Mouse (Mus musculus) forebrain, embryonic 11.5 days (tissue): ENCODE results near the gene Gramd1b. TPM values are rescaled to one million over a fixed set of nuclear protein-coding genes. Genes with fewer than 3 reads are reported as not detected.

Experiments used
- ATAC-seq: fragments of 200-750 bp; cut with Nextera tagmentation; replicated peaks from 2 replicates; pipeline ENCODE4 v1.8.0; 2017; ENCODE audit warnings: moderate TSS enrichment; ENCODE audit not compliant: low FRiP score
- DNase-seq: peaks from one replicate; pipeline ENCODE4 v3.0.0-alpha.2; 2017; ENCODE audit warnings: low spot score
- H3K27ac ChIP-seq: fragments of 300-500 bp; sonication (generic); 2 replicates; pipeline ENCODE4 v1.5.1; 2014; ENCODE audit warnings: low read depth, low read length
- H3K27me3 ChIP-seq: fragments of 300-500 bp; sonication (generic); 2 replicates; pipeline ENCODE4 v1.6.1; 2014; ENCODE audit warnings: mild to moderate bottlenecking, low read length, mixed read lengths; ENCODE audit not compliant: control insufficient read depth, insufficient read depth
- H3K36me3 ChIP-seq: fragments of 300-500 bp; sonication (generic); 2 replicates; pipeline ENCODE4 v1.6.1; 2014; ENCODE audit warnings: mild to moderate bottlenecking, low read length, moderate library complexity, mixed read lengths; ENCODE audit not compliant: control insufficient read depth, insufficient read depth
- H3K4me1 ChIP-seq: fragments of 300-500 bp; sonication (generic); replicated peaks from 2 replicates; pipeline ENCODE4 v1.6.1; 2014; ENCODE audit warnings: low read length, mixed read lengths; ENCODE audit not compliant: control insufficient read depth, insufficient read depth
- H3K4me2 ChIP-seq: fragments of 300-500 bp; sonication (generic); 2 replicates; pipeline ENCODE4 v1.6.1; 2014; ENCODE audit warnings: low read depth, mild to moderate bottlenecking, low read length, moderate library complexity, mixed read lengths; ENCODE audit not compliant: severe bottlenecking
- H3K4me3 ChIP-seq: fragments of 300-500 bp; sonication (generic); 2 replicates; pipeline ENCODE4 v1.5.1; 2014; ENCODE audit warnings: low read depth, low read length
- H3K9ac ChIP-seq: fragments of 300-500 bp; sonication (generic); 2 replicates; pipeline ENCODE4 v1.6.1; 2014; ENCODE audit warnings: low read length
- H3K9me3 ChIP-seq: fragments of 300-500 bp; sonication (generic); 2 replicates; pipeline ENCODE4 v1.6.1; 2016; ENCODE audit warnings: low read length, mixed read lengths; ENCODE audit not compliant: control insufficient read depth
- WGBS: fragments of 180-500 bp; shearing (Covaris S2); extraction: QIAGEN DNeasy Blood & Tissue Kit; methylation state at CpG from one replicate; pipeline ENCODE4 v1.1.7; 2014; 5-methylcytosine and 5-hydroxymethylcytosine counted together
- polyA plus RNA-seq: library from polyadenylated mRNA; unstranded; fragments of >200 nt; fragmentation: Nextera tagmentation; extraction: Ambion mirVana; gene quantifications from 2 replicates; pipeline ENCODE4 v1.2.1, GENCODE M21; 2014

The Gramd1b gene
- polyA plus RNA-seq, 1 experiment from 2014 or later: 3.9 TPM

GRCm38 (mm10) chr9:40433286-40433685 is 97.9 kb downstream of the Gramd1b start:
- Histone ChIP-seq H3K4me2 (no peak overlapping the region), H3K36me3 (no peaks in the 10 kb centered on the region), H3K4me3 (no peak overlapping the region), H3K9ac (no peak overlapping the region), H3K27ac (no peak overlapping the region), H3K4me1 (no peaks in the 10 kb centered on the region), H3K9me3 (no peaks in the 10 kb centered on the region), H3K27me3 (no peaks in the 10 kb centered on the region)
- no peak for ATAC-seq
- 90% methylated on average over 5 of the region's 5 CpGs for WGBS
- no peak for DNase-seq

- ATAC-seq (no peak), DNase-seq (no peak)
- H3K9ac ChIP-seq: no peak overlapping the region
- no peak overlapping the region for H3K27ac ChIP-seq
- no peaks in the 10 kb centered on the region for H3K27me3 ChIP-seq
- no peaks in the 10 kb centered on the region for H3K4me1 ChIP-seq
- H3K36me3 ChIP-seq: no peaks in the 10 kb centered on the region
- no peaks in the 10 kb centered on the region for H3K9me3 ChIP-seq
- H3K4me2 ChIP-seq: no peak overlapping the region
- WGBS: 87% methylated on average over 8 of the region's 8 CpGs
- H3K4me3 ChIP-seq: no peak overlapping the region
These were observed 100.2 kb downstream of the Gramd1b start for GRCm38 (mm10) chr9:40430969-40431368.

DNA sequence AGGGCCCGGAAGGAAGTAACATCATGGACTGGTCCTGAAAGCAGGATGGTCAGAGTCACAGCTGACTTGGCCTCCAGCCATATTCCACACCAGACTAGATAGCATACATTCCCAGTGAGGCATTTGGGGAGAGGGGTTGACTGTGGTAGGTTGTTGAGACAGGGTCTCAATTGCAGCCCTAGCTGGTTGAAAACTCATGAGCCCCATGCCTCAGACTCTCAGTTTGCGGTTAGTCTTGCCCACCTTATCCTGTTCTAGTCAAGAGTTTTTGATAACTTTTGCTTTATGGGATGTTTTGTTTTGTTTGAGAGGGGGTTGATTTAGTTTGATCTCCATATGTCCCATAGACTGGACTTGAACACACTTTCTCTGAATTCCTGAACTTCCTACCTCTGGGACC is 103.5 kb downstream of the Gramd1b start:
- H3K9me3 ChIP-seq: no peaks in the 10 kb centered on the region
- H3K9ac ChIP-seq: no peak overlapping the region
- ATAC-seq (no peak), DNase-seq (no peak)
- H3K36me3 ChIP-seq: no peaks in the 10 kb centered on the region
- no peaks in the 10 kb centered on the region for H3K27me3 ChIP-seq
- H3K4me1 ChIP-seq: no peaks in the 10 kb centered on the region
- H3K4me2 ChIP-seq: no peak overlapping the region
- 93% methylated on average over 2 of the region's 2 CpGs for WGBS
- no peak overlapping the region for H3K27ac ChIP-seq
- H3K4me3 ChIP-seq: no peak overlapping the region

- Histone ChIP-seq H3K27me3 (no peaks in the 10 kb centered on the region), H3K36me3 (no peaks in the 10 kb centered on the region), H3K9ac (no peak overlapping the region), H3K9me3 (no peaks in the 10 kb centered on the region), H3K4me3 (no peak overlapping the region), H3K27ac (no peak overlapping the region), H3K4me2 (no peak overlapping the region), H3K4me1 (no peaks in the 10 kb centered on the region)
- ATAC-seq (no peak), DNase-seq (no peak)
- WGBS: 89% methylated on average over 9 of the region's 9 CpGs
These were observed 104.8 kb downstream of the Gramd1b start for GRCm38 (mm10) chr9:40426282-40426964.

DNA sequence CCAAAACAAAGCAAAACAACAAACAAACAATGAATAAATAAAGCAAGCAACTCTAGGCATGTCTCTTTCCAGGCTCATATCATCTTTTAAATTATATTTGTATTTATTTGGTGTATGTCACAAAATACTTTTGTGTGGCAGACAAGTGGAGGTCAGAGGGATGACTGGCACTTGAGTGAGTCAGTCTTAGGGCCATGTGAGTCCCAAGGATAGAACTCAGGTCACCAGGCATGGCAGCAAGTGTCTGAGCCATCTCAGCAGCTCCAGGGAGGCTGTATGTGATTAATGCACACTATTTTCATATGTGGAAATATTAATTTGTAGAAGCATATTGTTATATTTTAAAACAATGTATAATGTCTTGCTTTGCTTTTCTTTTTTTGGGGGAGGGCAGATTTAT is 106.3 kb downstream of the Gramd1b start:
- H3K4me2 ChIP-seq: no peak overlapping the region
- ATAC-seq: no peak
- no peak overlapping the region for H3K27ac ChIP-seq

DNA sequence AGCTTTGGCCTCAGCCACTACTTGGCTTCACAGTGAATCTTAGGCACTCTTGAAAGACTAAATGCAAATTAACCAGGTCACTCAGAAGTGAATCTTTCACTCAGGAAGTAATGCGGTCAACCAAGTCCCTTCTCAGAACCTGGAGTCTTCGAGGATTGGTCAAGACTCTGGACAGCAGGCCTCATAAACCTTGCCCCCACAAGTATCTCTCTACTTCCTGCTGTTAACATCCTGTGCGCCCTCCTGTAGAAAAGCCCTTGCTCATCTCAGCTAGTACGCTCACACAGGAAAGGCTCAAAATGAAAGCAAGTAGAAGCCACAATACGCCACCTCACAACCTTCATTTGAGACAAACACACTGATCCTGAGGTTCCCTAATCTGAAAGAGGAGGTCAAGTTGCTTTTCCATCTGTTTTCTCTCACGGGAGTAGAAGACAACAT is 107.7 kb downstream of the Gramd1b start:
- no peaks in the 10 kb centered on the region for H3K4me1 ChIP-seq
- H3K9me3 ChIP-seq: no peaks in the 10 kb centered on the region
- DNase-seq: no peak
- 89% methylated on average over 6 of the region's 6 CpGs for WGBS
- H3K27ac ChIP-seq: no peak overlapping the region
- no peak overlapping the region for H3K4me3 ChIP-seq
- no peaks in the 10 kb centered on the region for H3K36me3 ChIP-seq
- no peak overlapping the region for H3K4me2 ChIP-seq
- ATAC-seq: no peak
- H3K27me3 ChIP-seq: no peaks in the 10 kb centered on the region
- no peak overlapping the region for H3K9ac ChIP-seq

More for the DNA sequence above, 106.3 kb downstream of the Gramd1b start:
- Histone ChIP-seq H3K27me3 (no peaks in the 10 kb centered on the region), H3K4me1 (no peaks in the 10 kb centered on the region), H3K36me3 (no peaks in the 10 kb centered on the region), H3K4me3 (no peak overlapping the region), H3K9ac (no peak overlapping the region), H3K9me3 (no peaks in the 10 kb centered on the region)
- no peak for DNase-seq

GRCm38 (mm10) chr9:40422368-40423057 is 108.7 kb downstream of the Gramd1b start:
- Histone ChIP-seq H3K36me3 (no peaks in the 10 kb centered on the region), H3K9me3 (no peaks in the 10 kb centered on the region), H3K4me2 (no peak overlapping the region), H3K9ac (no peak overlapping the region), H3K27ac (no peak overlapping the region), H3K27me3 (no peaks in the 10 kb centered on the region), H3K4me1 (no peaks in the 10 kb centered on the region), H3K4me3 (no peak overlapping the region)
- ATAC-seq (no peak), DNase-seq (no peak)
- 85% methylated on average over 11 of the region's 11 CpGs for WGBS

- DNase-seq: no peak
- H3K4me3 ChIP-seq: no peak overlapping the region
- H3K27ac ChIP-seq: no peak overlapping the region
- ATAC-seq: no peak
- no peak overlapping the region for H3K4me2 ChIP-seq
- H3K27me3 ChIP-seq: no peaks in the 10 kb centered on the region
- no peaks in the 10 kb centered on the region for H3K4me1 ChIP-seq
- no peaks in the 10 kb centered on the region for H3K36me3 ChIP-seq
- no peaks in the 10 kb centered on the region for H3K9me3 ChIP-seq
- 90% methylated on average over 15 of the region's 15 CpGs for WGBS
- no peak overlapping the region; the same call in 1 of the 2 replicates for H3K9ac ChIP-seq
These were observed 110.4 kb downstream of the Gramd1b start for GRCm38 (mm10) chr9:40420652-40421335.
